ENCODE assay signal across 8 mouse cellular contexts in genomic region chr4:63557124-63558059, GRCm38 (mm10). TPM values are rescaled to one million over a fixed set of nuclear protein-coding genes. Genes with fewer than 3 reads are reported as not detected.
DNase-seq lines count a peak whose midpoint lies in the region; ATAC-seq and TF ChIP-seq lines count a peak whose summit lies in the region.

No protein-coding gene starts in this region.

- no peak overlapping the region for H3K27ac ChIP-seq in forebrain, embryonic 15.5 days (replicated peaks)
- no peak overlapping the region for H3K27ac ChIP-seq in midbrain, embryonic 14.5 days (replicated peaks; ENCODE audit: low read depth, low read length)

- peak overlapping the region; percentile 77 for H3K4me3 ChIP-seq in erythroblast, embryonic 14.5 days (replicated peaks)
- peak overlapping the region; percentile 86 for H3K4me3 ChIP-seq in E14TG2a.4 (replicated peaks; ENCODE audit: low read length)
- no peak overlapping the region for H3K4me3 ChIP-seq in forebrain, embryonic 15.5 days
- H3K4me3 ChIP-seq in midbrain, embryonic 14.5 days (replicated peaks; ENCODE audit: low read depth, low read length): no peak overlapping the region

- intact Hi-C loops in left cerebral cortex, postnatal 4 days (cut with DNase I): no loop called here

- peak; percentile 32 to 70 for DNase-seq in kidney, postnatal 25 days
- DNase-seq in midbrain, embryonic 14.5 days: no peak
- no peak for DNase-seq in left cerebral cortex, postnatal 4 days
- no peak for DNase-seq in urinary bladder, postnatal 14 days (ENCODE audit: low spot score)

- peaks cover 45% of the 10 kb centered on the region for H3K4me1 ChIP-seq in erythroblast, embryonic 14.5 days (ENCODE audit: control insufficient read depth)
- H3K4me1 ChIP-seq in E14TG2a.4 (replicated peaks; ENCODE audit: low read depth, low read length): peaks cover 62% of the 10 kb centered on the region
- peaks cover 14% of the 10 kb centered on the region for H3K4me1 ChIP-seq in forebrain, embryonic 15.5 days
- peaks cover 12% of the 10 kb centered on the region for H3K4me1 ChIP-seq in midbrain, embryonic 14.5 days (ENCODE audit: control insufficient read depth, insufficient read depth, low read length)

- peaks cover 28% of the 10 kb centered on the region for H3K36me3 ChIP-seq in erythroblast, embryonic 14.5 days (ENCODE audit: control insufficient read depth)
- H3K36me3 ChIP-seq in E14TG2a.4 (ENCODE audit: insufficient read depth, low read length): peaks cover 27% of the 10 kb centered on the region
- H3K36me3 ChIP-seq in forebrain, embryonic 15.5 days: peaks cover 11% of the 10 kb centered on the region
- peaks cover 16% of the 10 kb centered on the region for H3K36me3 ChIP-seq in midbrain, embryonic 14.5 days (ENCODE audit: control insufficient read depth, insufficient read depth, low read length)

- H3K4me2 ChIP-seq in forebrain, embryonic 15.5 days (replicated peaks): peak overlapping the region; percentile 93; the same call in 1 of the 2 replicates
- H3K4me2 ChIP-seq in midbrain, embryonic 14.5 days (ENCODE audit: low read length): peak overlapping the region; percentile 93

- no peak overlapping the region for H3K9ac ChIP-seq in forebrain, embryonic 15.5 days (replicated peaks)
- H3K9ac ChIP-seq in midbrain, embryonic 14.5 days (replicated peaks; ENCODE audit: low read length): no peak overlapping the region

- 30% methylated on average over 16 of the region's 16 CpGs for WGBS in forebrain, embryonic 15.5 days
- WGBS in midbrain, embryonic 14.5 days: 23% methylated on average over 16 of the region's 16 CpGs

- TF ChIP-seq CTCF in E14TG2a.4 (conservative IDR thresholded peaks at IDR 0.05; ENCODE audit: low read length): no peak

- no peaks in the 10 kb centered on the region for H3K9me3 ChIP-seq in erythroblast, embryonic 14.5 days (ENCODE audit: control insufficient read depth, low read length)
- H3K9me3 ChIP-seq in E14TG2a.4 (ENCODE audit: low read length): no peaks in the 10 kb centered on the region
- no peaks in the 10 kb centered on the region for H3K9me3 ChIP-seq in forebrain, embryonic 15.5 days
- H3K9me3 ChIP-seq in midbrain, embryonic 14.5 days (ENCODE audit: control insufficient read depth, low read length): no peaks in the 10 kb centered on the region

- H3K27me3 ChIP-seq in erythroblast, embryonic 14.5 days (ENCODE audit: control insufficient read depth): no peaks in the 10 kb centered on the region
- H3K27me3 ChIP-seq in E14TG2a.4 (ENCODE audit: insufficient read depth, low read length): 0 out of 2 replicates have a peak, but pooled peaks cover 4% of the 10 kb centered on the region
- H3K27me3 ChIP-seq in forebrain, embryonic 15.5 days: no peaks in the 10 kb centered on the region
- H3K27me3 ChIP-seq in midbrain, embryonic 14.5 days (ENCODE audit: control insufficient read depth, insufficient read depth, low read length): no peaks in the 10 kb centered on the region

- no peak for ATAC-seq in erythroblast, adult 5-6 weeks (replicated peaks; ENCODE audit: low FRiP score, poor library complexity, severe bottlenecking)
- no peak for ATAC-seq in forebrain, embryonic 15.5 days (replicated peaks)
- ATAC-seq in midbrain, embryonic 14.5 days (ENCODE audit: low FRiP score, low TSS enrichment): no peak

RNA-seq across cellular contexts. Expression of gene Tmem268, which starts 1.2 kb away (rescaled TPM):
- polyA plus RNA-seq in erythroblast, embryonic 14.5 days (2012): 0.04 and 0.12 TPM in 2 replicates
- 5.0 and 15.3 TPM in 2 replicates for total RNA-seq in erythroblast, adult 5-6 weeks (2015; ENCODE audit: low replicate concordance)
- 1.5 and 2.6 TPM in 2 replicates for total RNA-seq in erythroblast, adult 5-6 weeks (2017; ENCODE audit: low replicate concordance)
- polyA plus RNA-seq in forebrain, embryonic 15.5 days (2015; fragmentation: Nextera tagmentation; extraction: Ambion mirVana): 4.6 and 5.8 TPM in 2 replicates
- 3.7 and 4.0 TPM in 2 replicates for polyA plus RNA-seq in midbrain, embryonic 14.5 days (2014; fragmentation: Nextera tagmentation; extraction: Ambion mirVana)
- 1 to 10 TPM; 3.9 to 4.4 TPM for total RNA-seq in left cerebral cortex, postnatal 4 days (2021)

RNA-seq across cellular contexts. Expression of gene Atp6v1g1, which starts 12.8 kb away (rescaled TPM):
- polyA plus RNA-seq in erythroblast, embryonic 14.5 days (2012): 12.2 and 16.2 TPM in 2 replicates
- 39.6 and 49.7 TPM in 2 replicates for total RNA-seq in erythroblast, adult 5-6 weeks (2015; ENCODE audit: low replicate concordance)
- 31.0 and 43.5 TPM in 2 replicates for total RNA-seq in erythroblast, adult 5-6 weeks (2017; ENCODE audit: low replicate concordance)
- polyA plus RNA-seq in forebrain, embryonic 15.5 days (2015; fragmentation: Nextera tagmentation; extraction: Ambion mirVana): 452 and 469 TPM in 2 replicates
- 451 and 485 TPM in 2 replicates for polyA plus RNA-seq in midbrain, embryonic 14.5 days (2014; fragmentation: Nextera tagmentation; extraction: Ambion mirVana)
- 100 to 1,000 TPM; 142 to 154 TPM for total RNA-seq in left cerebral cortex, postnatal 4 days (2021)

RNA-seq across cellular contexts. Expression of gene Gm11213, which starts 47.7 kb away (rescaled TPM):
- polyA plus RNA-seq in erythroblast, embryonic 14.5 days (2012): not detected in 2 replicates
- total RNA-seq in erythroblast, adult 5-6 weeks (2015; ENCODE audit: low replicate concordance): not detected in 2 replicates
- not detected in 2 replicates for total RNA-seq in erythroblast, adult 5-6 weeks (2017; ENCODE audit: low replicate concordance)
- not detected in 2 replicates for polyA plus RNA-seq in forebrain, embryonic 15.5 days (2015; fragmentation: Nextera tagmentation; extraction: Ambion mirVana)
- polyA plus RNA-seq in midbrain, embryonic 14.5 days (2014; fragmentation: Nextera tagmentation; extraction: Ambion mirVana): not detected in 2 replicates
- total RNA-seq in left cerebral cortex, postnatal 4 days (2021): not detected

Comparison
In these comparisons a context has a peak if more than half of its experiments do, and no peak if none do; other contexts are left out.
1. H3K4me3 ChIP-seq: peak in erythroblast, embryonic 14.5 days (single experiment) and E14TG2a.4 (single experiment); none in forebrain, embryonic 15.5 days (single experiment) and midbrain, embryonic 14.5 days (single experiment).
2. DNase-seq: peak in kidney, postnatal 25 days (2 of 2); none in midbrain, embryonic 14.5 days (single experiment), left cerebral cortex, postnatal 4 days (single experiment) and urinary bladder, postnatal 14 days (single experiment).
3. RNA of gene Atp6v1g1, which starts 12.8 kb away (polyA plus RNA-seq): 452 to 469 TPM in forebrain, embryonic 15.5 days and 451 to 485 TPM in midbrain, embryonic 14.5 days; 12.2 to 16.2 TPM in erythroblast, embryonic 14.5 days; every median in the first group is over 10 times any median in the second.